Mouse (Mus musculus): Measurements from ENCODE around the gene Csf1. TPM values are rescaled to one million over a fixed set of nuclear protein-coding genes. Genes with fewer than 3 reads are reported as not detected.

Csf1 gene
- total RNA-seq (2021), result 10 to 100 TPM; 13.2 to 34.7 TPM
- long read RNA-seq, experiment 1, full-length matches to known transcripts, result 10 of 13 reads
- long read RNA-seq, experiment 1, partial matches to known transcripts, result 2 of 13 reads
- long read RNA-seq, experiment 1, other reads (novel, unspliced or antisense), result 1 of 13 reads
- long read RNA-seq, experiment 2, partial matches to known transcripts, result 2 of 7 reads
- long read RNA-seq, experiment 2, other reads (novel, unspliced or antisense), result 5 of 7 reads

DNA sequence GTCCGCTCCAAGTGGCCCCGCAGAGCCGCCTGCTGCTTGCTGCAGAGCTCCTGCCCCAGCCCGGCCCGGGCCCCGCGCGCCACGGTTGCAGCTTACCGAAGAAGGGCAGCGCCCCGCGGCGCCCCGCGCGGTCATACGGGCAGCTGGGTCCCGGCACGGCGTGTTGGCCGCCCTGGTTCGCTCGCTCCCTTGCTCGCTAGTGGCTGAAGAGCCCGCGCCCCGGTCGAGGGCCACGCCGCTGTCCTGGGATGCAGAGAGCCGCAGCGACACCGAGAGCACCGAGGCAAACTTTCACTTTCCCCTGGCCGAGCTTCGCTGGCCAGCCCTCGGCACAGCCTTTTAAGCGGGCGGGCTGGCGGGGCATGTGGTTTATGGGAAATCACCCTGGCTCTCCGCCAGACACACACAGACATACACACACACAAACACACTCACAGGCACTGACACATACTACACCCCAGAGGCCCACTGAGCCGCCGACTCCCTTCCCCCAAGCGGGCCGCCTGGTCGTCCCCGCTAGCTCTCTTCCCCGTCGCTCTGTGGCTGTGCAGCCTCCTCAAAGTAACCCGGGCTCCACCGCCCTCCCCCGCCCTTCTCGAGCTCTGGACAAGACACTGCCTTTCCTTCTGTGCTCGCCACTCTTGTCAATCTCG, at the start of gene Csf1:
Csf1 (minus strand) TSS at position 541 of the 653 bp plus-strand sequence.
- peak; percentile 77 to 79 for DNase-seq (ENCODE audit: low spot score in 2 of 2)

DNA sequence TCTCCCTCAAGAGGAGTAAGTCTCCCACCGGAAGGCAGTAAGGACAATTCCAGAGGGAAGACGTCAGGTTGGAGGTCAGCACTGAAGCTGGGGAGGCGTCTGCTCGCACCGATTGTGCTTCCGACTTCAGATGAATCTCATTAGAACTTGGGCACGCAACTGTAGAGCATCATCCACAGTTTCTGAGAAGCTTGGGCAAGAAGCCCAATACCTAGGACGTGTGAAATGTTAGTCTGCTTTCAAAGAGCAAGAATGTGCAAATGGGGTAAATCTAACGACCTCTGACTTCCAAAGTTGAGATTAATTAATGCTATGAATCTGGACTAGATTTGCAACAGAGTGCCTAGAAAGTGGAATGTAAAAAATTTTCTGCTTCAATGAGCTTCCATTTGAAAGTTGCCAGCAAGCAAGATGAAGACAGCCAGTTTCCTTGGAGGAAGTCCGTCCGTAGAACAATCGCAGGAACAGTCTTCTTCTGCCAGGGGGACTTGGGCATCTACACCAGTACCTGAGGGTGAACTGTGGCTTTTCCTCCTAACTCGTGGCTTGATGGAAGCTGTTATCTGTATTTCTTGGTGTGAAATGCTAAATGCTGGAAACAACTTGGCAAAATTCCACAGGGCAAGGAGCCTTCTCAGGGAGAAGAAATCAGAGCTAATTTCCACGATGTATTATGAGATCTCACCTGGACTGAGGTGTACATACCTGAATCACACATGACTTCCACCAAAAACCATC, 47.9 kb upstream of the Csf1 start:
- DNase-seq (ENCODE audit: low spot score in 2 of 2), result no peak

DNA sequence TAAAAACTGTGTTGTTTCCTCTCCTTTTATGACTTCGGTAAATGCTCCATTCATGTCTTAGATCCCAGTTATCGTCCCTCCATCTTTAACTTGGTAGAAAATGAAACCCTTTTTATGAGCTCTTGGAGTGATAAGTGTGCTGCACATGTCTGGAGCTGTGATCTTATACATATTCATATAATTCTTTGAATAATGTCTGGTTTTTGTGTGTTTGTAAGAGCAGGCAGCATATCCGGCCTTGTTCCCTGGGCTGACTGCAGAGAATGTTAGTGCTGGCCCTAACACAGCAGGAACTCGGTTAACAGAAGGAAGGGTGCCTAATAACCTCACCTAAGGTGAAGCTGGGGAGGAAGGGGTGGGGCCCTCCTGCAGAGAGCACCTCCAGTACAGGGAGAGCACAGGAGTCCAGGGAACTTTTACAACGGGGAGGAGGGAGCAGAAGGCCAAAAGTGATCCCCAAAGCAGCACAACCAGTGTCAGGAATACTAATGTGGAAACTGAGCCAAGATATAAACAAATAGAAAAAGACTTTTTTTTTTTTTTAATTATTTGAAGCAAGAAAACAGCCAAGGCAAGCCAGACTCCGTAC, 47.2 kb upstream of the Csf1 start:
- DNase-seq (ENCODE audit: low spot score in 2 of 2), result no peak

DNA sequence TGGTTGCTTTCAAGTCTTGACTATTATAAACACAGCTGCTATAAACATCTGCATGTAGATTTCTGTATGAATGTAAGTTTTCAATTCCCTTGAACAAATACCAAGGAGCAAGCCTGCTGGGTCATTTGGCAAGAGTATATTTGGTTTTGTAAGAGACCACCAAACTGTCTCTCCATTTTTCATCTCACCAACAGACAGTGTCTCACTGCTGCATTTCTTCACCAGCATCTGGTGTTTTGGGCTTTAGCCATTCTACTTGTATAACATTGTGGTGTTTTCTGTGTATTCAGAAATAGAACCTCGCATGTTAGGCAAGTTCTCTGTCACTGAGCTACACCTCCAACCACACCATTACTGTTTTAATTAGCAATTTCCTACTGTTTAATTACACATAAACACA, 46.6 kb upstream of the Csf1 start:
- no peak for DNase-seq (ENCODE audit: low spot score in 2 of 2)

DNA sequence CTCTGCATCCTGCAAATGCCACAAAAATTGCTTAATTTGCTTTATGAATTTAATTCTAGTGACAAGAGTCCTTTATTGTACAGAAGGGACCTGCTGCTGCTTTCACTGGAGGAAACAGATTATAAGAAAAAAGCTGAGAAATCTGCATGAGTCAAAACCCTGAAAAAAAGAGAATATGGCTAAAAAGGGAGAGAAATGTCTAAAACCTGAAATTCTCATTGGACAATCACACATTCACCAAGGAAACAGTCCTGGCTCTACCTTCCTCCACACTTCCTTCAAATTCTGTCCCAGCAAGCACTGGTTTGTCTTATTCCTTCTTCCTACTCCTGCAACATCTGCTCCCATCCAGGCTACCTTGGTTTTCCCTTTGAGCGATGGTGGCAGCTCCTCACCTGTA, 44.5 kb upstream of the Csf1 start:
- DNase-seq (ENCODE audit: low spot score in 2 of 2), result no peak

DNA sequence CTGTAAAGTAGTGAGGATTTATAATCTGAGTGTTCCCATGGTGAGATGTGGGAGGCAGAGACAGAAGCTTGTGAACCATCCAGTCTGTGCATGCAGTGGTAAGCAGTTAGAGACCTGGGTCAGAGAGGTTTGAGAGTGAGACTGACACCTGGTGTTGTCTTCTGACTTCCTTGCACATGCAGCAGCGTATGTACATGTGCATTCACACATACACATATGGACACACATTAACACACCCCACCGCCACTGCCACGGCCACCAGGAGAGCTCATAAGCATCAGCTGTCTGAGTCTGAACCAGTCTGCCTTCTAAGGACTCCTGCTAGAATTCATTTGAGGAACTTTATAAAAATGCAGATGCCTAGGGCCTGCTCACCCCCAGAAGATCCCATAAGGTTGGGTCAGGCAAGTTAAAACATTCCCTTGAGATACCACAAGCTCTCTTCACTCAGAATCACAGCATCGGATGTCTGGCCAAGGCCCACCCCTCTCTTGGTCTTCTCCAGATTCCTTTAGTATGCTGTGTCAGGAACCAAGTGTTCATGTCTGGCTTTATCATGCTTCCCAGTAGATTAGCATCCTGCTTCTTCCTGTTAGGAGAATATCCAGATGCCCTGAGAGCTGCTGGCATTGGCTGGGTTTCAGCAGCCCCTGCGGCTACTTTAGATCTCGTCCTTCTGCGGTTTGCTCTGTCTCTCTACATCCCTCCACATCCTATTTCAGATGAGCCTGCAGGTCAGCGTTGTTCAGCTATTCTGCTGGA, 42.1 kb upstream of the Csf1 start:
- no peak for DNase-seq (ENCODE audit: low spot score in 2 of 2)

DNA sequence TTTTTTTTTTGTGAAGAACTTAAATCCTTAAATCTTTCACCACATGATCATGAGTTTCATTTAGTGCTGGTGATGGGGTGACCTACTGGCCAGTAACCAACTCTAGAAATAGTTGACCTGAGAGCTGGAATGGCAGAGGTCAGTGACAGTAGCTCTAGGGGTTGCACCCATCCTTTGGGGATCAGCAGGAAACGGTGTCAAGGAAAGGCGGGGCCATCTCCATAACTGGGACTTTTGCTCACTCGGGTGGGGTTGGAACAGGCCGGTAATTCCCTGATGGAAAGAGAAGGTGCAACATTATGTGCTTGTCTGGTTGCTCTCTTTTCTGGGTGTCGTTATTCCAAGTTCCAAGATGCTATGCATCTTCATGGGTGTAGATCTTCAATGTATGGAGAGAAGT, 38.7 kb upstream of the Csf1 start:
- no peak for DNase-seq (ENCODE audit: low spot score in 2 of 2)

DNA sequence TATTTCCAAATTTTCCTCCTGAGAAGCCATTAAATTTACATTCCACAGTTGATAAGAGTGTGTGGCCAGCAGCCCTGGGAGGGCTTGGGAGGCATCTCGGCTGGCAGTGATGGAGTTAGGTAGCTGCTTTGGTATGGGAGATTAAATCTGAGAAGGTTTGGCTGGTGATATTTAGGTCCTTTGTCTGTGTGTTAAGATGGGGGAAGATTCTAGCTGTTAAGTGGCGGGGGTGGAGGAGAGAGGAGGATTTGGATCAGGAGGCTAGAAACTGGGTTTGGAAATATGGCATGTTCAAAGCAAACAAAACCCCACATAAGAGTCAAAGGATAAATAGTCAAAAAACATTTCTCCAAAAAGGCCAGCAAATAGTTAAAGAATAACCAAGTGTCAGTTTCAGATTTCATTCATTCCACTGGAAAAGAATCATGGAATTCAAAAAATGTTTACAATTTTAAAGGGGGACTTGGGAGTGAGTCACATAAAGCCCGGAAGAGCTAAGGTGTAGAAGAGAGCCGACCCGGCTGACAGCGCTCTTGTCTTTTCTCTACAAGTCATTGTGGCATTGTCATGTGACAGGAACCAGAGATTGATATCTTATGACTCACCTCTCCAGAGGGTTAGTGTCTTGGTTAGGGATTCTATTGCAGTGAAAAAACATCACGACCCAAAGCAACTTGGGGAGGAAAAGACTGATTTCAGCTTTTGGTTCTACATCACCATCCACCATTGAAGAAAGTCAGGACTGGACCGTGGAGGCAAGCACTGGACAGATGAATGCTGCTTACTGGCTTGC, 36.1 kb upstream of the Csf1 start:
- DNase-seq (ENCODE audit: low spot score in 2 of 2), result no peak

DNA sequence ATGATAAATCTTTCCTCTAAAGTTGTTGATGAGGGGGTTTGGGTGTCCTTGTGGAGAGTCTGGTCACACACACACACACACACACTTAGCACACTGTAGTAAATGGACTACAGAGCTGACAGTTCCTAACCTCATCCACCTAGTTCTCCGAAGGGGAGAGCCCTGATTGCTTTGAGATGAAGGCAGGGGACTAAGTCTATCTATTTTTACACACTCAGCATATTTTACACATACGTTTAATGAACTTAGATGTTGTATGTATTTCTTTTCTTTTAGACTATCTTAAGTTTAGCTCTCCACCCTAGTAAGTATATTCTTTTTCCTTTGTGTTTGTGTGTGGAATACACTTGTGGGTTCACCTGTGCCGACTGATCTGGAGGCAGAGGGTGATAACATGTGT, 34.6 kb upstream of the Csf1 start:
- DNase-seq (ENCODE audit: low spot score in 2 of 2), result no peak

DNA sequence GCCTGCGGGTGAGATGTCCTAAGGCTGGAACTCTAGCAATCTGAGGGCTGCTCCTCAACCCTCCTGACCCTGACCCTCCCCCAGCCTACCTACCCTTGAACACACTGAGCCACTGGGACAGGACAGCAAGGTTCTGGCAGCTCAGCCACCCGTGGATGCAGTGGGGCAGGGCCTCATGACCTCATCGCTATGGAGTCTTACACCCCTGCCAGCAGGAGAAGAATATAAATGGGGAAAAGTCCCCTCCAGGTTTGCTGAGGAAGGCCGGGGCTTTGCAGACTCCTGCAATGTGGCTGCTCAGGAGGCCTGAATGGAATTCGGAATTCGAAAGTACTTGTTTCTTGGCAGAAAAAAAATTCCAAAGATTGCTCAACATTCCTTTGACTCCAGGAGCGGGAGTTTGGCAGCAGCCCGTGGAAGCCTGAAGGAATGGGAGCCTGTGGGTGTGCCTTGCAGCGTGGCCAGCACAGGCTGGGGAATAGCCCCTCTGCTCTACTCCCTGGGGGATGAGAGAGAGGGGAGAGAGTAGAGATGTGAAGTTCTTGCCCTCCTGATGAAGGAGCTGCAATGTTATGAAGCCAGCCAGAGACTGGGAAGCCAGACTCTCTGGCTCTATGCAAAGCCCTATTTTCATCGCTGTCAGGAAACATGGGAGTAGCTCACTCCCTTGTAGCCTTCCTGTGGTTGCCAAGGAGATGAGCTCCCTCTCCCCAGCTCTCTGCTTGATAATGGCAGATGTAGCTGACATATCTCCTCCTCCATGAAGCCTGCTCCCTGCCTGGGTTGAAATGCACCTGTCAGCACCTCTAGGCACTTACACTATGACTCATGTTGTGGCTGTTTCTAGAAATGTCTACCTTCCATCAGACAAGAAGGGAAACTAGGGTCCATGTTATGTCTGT, 33.3 kb upstream of the Csf1 start:
- DNase-seq (ENCODE audit: low spot score in 2 of 2), result peak in 1 of 2 experiments; percentile 20

DNA sequence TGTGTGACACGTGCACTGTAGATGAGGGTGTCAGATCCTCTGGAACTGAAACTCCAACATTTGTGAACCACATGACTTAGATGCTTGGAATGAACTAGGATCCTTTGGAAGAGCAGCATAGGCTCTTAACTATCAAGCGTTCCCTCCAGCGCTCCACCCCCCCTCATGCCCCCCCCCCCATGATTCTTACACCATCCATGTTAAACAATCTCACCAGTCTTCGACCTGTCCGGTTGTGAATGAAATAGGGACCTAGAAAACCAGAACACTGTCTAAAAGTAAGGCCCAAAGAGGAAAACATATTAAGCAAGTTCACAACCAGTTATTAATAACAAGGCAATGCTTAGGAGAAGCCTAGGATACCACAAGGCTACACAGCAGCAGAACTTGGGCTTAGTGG, 32.5 kb upstream of the Csf1 start:
- no peak for DNase-seq (ENCODE audit: low spot score in 2 of 2)

DNA sequence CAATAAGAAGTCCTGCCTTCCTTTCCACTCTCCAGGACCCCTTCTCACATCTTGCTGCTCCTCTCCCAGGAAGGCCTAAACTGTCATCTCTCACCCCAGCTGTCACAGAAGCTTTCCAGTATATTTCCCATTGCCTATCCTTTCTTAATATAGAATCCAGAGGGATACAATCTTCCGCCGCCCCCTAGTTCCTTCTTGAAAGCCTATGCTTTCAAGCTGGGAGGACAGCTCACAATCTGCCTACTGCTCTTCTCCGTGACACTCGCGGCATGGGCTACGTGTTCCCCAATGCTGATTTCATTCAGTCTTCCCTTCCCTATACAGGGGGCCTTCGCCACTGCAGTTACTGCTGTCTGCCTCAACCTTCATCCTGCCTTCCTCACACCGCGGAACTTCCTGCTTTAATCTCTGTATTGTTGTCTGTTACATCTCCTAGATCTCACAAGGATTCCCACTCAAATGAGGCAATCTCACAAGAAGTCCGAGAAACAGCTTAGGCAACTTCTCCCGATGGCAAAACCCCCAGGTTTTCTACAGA, 30.6 kb upstream of the Csf1 start:
- DNase-seq (ENCODE audit: low spot score in 2 of 2), result no peak

DNA sequence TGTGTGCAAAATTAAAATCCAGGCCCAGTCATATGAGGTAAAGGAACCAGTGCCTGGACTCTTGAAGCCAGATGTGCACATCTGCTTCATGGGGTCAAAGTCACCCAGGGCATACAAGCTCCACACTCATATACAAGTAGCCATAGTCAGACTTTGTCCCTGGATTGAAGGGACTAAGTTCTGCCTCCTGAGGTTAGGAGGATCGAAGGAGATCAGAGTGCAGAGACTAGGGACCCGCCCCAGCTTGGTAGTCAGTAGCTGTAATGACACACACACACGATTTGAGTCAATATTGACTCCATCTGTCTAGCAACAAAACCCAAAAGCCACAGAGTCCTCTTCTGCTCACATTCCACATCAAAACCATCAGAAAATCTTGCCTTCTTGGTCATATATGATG, 30.0 kb upstream of the Csf1 start:
- no peak for DNase-seq (ENCODE audit: low spot score in 2 of 2)

DNA sequence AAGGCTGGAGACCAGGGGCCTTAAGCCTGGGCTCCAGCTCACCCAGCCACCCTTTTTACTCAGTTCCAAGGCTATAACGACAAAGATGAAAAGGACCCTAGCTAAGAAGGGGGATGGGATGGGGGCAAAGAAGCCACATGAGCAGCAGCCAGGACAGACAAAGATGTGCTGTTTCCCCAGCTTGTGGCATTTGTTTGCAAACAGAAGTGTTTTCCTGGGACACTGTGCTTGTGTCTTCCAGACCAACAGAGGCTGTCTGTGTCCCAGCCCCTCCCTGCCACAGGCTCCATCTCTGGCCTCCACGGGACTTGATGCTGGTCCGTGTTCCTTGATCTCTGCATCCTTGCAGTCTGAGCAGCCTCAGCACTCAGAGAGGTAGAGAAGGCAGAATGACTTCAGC, 28.6 kb upstream of the Csf1 start:
- DNase-seq (ENCODE audit: low spot score in 2 of 2), result no peak

DNA sequence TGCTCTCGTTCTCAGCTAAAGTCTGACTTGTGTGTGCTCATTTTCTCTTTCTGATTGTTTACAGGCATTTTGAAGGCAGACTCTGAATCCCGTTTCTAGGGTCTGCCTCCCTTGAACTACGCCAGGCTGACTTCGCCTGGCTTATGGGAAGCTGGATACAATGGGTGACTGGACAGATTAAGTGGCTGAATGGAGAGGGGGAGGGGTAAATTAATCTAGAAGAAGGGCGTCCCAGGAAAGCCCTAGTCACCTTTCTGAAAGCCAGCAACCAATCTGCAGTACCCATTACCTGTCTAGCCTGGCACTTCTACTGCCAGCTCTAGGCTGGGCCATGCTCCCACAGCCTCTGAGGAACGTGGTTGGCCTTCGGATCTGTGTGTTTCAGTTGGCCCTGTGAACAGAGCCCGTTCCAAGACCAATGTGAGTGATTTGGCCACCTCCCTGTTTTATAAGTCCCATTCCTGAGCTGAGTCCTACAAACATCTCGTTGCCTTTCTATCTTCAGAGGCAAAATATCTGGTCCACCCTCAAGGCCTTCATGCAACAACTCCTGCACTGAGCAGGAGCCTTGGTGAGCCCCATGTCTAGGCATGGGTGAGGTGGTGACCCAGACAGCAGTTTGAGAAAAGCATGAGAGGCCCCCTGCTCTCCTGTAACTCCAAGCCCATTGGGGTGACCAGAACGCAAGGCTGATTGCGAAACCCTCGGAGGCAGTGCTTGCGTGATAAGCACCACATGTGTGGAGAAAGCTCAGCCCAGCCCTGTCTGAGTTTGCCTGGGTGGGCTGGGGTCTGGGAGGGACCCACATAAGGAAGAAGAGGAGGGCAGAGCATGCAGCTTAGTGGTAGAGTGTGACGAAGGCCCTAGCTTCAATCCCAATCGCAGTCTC, 27.6 kb upstream of the Csf1 start:
- DNase-seq (ENCODE audit: low spot score in 2 of 2), result no peak

DNA sequence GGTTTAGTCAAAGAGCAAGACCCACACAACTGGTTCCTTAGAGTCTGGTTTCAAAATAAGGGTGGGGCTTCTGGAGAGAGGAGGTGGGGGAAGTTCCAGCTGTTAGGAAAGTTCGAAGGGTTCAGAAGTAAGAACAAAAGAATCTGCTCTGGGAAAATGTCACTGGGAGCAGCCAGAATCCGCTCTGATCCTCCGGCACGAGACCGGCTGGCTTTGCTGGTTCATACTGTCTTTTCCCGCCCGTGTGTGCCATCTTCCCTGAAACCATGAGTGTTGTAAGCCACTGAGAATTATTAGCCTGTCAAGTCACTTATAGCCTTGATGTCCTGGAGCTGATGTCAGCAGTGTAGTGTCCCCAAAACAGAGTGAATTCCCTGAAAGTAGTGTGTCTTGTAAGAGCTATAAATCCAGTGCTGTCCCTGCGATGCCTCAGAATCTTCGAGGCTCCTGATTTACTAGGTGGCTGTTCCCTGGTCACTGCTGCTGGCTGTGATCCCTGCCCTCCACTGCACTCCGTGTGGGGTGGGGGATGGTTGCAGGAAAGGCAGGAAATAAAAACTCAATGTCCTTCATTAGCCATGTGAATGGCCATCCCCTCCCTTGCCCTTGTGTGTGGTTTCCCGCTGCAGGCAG, 26.8 kb upstream of the Csf1 start:
- DNase-seq (ENCODE audit: low spot score in 2 of 2), result no peak

DNA sequence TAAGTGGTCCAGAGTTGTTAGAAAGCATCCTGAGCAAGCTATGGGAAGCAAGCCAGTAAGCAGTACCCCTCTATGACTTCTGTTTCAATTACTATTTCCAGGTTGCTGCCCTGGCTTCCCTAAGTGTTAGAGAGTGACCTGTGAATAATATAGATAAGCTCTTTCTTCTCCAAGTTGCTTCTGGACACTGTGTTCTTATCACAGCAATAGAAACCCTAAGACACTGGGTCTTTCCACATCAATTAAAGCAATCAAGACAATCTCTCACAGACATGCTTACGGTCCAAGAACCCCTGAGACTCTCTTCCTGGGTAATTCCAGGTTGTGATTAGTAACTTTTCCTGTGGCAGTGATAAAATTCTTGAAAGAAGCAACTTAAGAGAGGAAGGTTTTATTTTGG, 26.1 kb upstream of the Csf1 start:
- DNase-seq (ENCODE audit: low spot score in 2 of 2), result no peak

DNA sequence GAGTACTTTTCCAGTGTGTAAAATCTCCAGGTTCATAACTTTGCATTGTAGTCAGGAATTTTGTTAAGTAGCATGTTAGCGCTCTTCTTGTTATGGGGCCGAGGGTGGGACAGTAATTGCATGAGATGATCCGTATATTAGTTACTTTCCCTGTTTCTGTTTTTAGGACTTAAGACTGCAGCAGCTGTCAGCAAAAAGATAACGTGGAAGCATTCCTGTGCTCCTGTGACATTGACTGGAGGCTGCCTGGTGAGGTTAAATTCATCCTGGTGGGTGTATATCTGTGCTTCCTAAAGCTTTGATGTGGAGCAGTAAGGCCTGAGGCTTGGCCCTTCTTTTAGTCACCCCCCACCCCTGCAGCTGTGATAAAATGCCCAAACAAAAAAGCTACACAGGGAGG, 25.3 kb upstream of the Csf1 start:
- DNase-seq (ENCODE audit: low spot score in 2 of 2), result no peak
